Mouse (Mus musculus) retina, embryonic 14.5 days (tissue): ENCODE measurements at regions not wholly inside any gene's neighbourhood (a gene's known extent, or its start where the extent isn't known, plus 50 kb on each side); places are given as distances from the start of the nearest gene placed in this dataset.
"Not testable (repeated sequence)": the region's sequence is repeated elsewhere in the genome, so short reads cannot be mapped to it uniquely, and the experiment has no call there.

ENCODE experiments used
- DNase-seq: peaks from one replicate; pipeline ENCODE4 v3.0.0-alpha.2; 2015; ENCODE audit warnings: low spot score

GRCm38 (mm10) chr13:3035291-3035690 lies 502.6 kb upstream of the Gdi2 start:
- not testable (repeated sequence) for DNase-seq

DNA sequence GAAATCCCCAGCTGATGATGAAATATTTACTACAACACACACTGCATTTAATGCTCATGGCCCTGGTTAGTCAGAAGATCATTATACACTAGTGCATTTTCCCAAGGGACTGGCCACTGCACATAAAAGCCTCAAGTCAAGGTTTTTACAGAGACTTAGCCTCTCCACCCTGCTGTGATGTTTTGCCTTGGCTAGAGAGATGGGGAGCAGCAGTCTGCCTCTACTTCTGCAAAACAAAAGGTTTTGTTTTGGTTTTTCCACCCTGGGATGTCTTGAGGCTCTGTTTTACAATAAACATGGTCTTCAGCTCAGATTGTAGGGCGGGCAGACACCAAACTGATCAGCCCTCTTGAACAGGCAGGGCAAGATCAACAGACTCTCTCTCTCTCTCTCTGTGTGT lies 500.9 kb upstream of the Gdi2 start:
- DNase-seq: not testable (repeated sequence)

GRCm38 (mm10) chr13:3046381-3047105 lies 491.3 kb upstream of the Gdi2 start:
- DNase-seq: not testable (repeated sequence)

DNA sequence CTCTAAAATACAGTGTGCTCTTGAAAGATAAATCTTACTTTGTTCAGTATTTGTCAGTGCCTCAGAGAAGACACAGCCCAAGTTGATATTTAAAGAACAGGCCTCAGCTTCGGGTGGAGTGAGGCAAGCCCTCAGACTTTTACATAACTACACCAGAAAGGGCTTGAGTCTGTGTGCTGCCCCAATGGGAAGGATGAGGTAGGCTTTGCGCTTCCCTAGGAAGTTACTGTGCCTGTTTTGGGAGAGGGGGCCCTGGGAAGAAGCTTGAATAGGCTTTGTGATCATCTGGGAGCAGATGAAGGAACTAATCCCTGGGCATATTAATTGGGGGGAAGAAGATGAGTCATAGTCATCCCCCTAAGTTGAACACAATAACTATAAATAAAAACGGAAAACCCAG lies 454.4 kb upstream of the Gdi2 start:
- DNase-seq: not testable (repeated sequence)

DNA sequence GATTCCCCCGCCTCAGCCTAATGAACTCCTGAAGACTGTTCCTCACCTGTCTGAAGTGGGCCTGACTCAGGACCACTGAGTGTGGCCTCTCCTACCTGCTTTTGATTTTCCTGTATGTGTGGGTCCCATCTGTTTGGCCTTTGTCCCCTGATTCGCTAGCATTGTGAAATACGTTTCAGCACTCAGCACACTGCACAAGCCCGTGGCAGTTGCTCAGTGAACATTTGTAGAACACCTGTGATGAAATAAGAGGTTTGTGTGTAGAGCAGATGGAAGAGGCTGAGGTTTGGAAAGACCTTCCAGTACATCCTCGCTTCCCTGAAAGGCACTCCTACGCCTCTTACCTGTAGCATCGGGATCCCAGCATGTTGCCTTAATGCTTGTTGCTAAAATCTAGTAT lies 447.9 kb upstream of the Gdi2 start:
- not testable (repeated sequence) for DNase-seq

DNA sequence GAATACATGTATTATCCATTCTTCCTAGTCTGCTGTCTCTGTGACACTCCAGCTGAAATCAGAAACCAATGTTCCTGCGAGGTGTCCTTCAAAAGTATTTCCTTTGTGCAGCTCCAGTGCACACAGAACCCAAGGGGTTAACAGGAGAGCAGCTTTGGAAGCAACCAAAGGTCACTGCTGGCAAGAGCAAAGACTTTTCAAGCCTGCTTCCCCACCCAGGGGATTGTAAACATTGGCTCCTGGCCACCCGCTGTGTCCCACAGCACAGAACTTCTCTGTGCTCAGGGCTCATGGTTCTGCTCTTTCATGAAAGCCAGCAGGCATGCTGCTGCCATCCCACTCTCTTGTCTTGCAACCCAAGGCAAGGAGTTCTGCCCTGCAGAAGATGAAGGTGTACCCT lies 431.3 kb upstream of the Gdi2 start:
- DNase-seq: not testable (repeated sequence)

DNA sequence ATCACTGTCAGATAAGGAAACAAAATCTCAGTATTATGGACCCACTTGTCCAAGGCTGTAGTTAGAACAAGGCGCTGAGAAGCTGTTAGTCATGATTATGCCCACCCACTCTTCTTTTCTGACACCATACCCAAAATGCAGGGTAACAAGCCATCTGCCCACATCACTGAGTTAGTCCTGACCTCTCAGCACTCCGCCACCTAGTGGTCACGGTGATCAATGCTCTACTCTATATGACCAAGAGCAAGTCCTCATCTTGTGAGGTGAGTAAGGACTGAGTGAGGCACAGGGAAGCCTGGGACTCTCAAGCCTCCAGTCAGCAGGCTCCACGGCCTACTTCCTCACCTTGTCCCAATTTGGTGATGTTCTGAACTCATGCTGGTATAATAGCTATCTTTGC lies 409.7 kb upstream of the Gdi2 start:
- peak; percentile 1 for DNase-seq

DNA sequence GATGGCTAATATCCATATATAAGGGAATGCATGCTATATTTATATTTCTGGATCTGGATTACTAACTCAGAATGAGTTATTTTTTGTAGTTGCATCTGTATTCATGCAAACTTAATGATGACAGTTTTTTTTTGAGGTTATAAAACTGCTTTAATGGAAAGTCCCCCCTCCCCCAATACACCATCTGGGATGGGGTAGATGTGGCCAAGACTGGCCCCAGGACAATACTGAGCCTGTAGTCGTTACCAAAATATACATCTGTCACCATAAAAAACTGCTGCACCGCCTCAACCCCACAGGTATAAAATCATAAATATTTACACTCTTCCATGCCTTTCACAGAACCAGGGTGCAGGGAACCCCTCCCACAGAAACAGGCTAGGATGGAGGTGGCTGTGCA lies 400.6 kb upstream of the Gdi2 start:
- not testable (repeated sequence) for DNase-seq

DNA sequence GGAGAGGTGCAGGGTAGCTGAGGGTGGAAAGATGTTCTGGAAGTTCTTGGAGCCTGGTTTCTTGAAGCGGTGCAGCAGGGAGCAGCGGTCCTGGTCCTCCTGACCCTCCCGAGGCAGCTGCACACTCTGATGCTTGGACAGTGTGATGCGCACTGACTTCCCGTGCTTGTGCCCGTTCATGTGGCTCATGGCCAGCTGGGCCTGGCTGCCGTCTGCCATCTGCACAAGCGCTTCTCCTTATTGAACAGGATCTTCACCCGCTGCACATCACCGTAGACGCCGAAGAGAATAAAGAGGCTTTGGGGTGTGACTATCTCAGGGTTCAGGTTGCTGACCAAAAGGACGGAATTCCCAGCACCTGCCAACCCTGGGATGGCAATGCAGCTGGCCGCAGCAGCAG lies 399.2 kb upstream of the Gdi2 start:
- no peak for DNase-seq

DNA sequence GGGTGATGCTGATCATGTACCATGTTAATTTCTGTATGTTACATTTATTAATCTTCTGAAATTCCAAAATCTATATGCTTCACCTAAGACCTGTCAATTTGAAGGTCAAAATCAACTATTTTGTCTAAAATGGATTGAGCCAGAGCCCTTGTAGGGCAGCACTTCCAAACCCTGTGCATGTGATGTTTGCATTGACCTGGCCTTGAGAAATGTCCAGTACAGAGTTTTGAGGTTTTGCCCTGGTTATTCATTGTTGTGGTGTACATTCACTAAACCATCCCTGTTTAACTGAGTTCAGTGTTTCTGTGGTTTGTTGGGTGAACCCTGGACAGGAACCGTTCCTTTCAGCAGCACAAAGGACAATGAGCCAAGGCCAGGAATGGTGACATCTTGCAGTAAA lies 392.4 kb upstream of the Gdi2 start:
- DNase-seq: not testable (repeated sequence)
